Mouse (Mus musculus): ENCODE results near the gene Sh3gl1. TPM values are rescaled to one million over a fixed set of nuclear protein-coding genes. Genes with fewer than 3 reads are reported as not detected.

Gene Sh3gl1
- polyA plus RNA-seq, 1 experiment, result 248 TPM

- peaks cover 17% of the 10 kb centered on the region for H3K4me1 ChIP-seq (replicated peaks; ENCODE audit: control insufficient read depth, insufficient read depth, low read length)
- no peaks in the 10 kb centered on the region for H3K36me3 ChIP-seq (ENCODE audit: control insufficient read depth, insufficient read depth, low read length)
- no peak overlapping the region for H3K4me3 ChIP-seq (ENCODE audit: control insufficient read depth, insufficient read depth, low read length)
- H3K27me3 ChIP-seq (ENCODE audit: control insufficient read depth, insufficient read depth, low read length), result no peaks in the 10 kb centered on the region
- DNase-seq, result no peak
- H3K27ac ChIP-seq (ENCODE audit: control insufficient read depth, insufficient read depth, low read length), result no peak overlapping the region
- WGBS, result 51% methylated on average over 2 of the region's 2 CpGs
- no peak for TF ChIP-seq CTCF (IDR thresholded peaks at IDR 0.05; ENCODE audit: borderline replicate concordance, control insufficient read depth, extremely low read depth, insufficient read depth, low read length, poor library complexity)
- TF ChIP-seq POLR2A (IDR thresholded peaks at IDR 0.05; ENCODE audit: control insufficient read depth, extremely low read depth, insufficient read depth, low read length, poor library complexity), result no peak
Observed at GRCm38 (mm10) chr17:56009962-56010240, 26.5 kb downstream of the Sh3gl1 start.

- Histone ChIP-seq H3K4me3 (ENCODE audit: control insufficient read depth, insufficient read depth, low read length) (peak overlapping the region; percentile 87), H3K4me1 (replicated peaks; ENCODE audit: control insufficient read depth, insufficient read depth, low read length) (peaks cover 17% of the 10 kb centered on the region), H3K36me3 (ENCODE audit: control insufficient read depth, insufficient read depth, low read length) (no peaks in the 10 kb centered on the region), H3K27ac (ENCODE audit: control insufficient read depth, insufficient read depth, low read length) (peak overlapping the region; percentile 47), H3K27me3 (ENCODE audit: control insufficient read depth, insufficient read depth, low read length) (no peaks in the 10 kb centered on the region)
- peak; percentile 93 for DNase-seq
- TF ChIP-seq POLR2A (IDR thresholded peaks at IDR 0.05; ENCODE audit: control insufficient read depth, extremely low read depth, insufficient read depth, low read length, poor library complexity) (peak; percentile 84), CTCF (IDR thresholded peaks at IDR 0.05; ENCODE audit: borderline replicate concordance, control insufficient read depth, extremely low read depth, insufficient read depth, low read length, poor library complexity) (peak; percentile 76; the same call in 1 of the 2 replicates)
- WGBS, result under 1% methylated on average over 62 of the region's 62 CpGs
Observed at GRCm38 (mm10) chr17:56009088-56009961, 27.1 kb downstream of the Sh3gl1 start.

- 1% methylated on average over 21 of the region's 21 CpGs for WGBS
- DNase-seq, result peak; percentile 91
Observed at GRCm38 (mm10) chr17:56008356-56009087, 27.9 kb downstream of the Sh3gl1 start.

GRCm38 (mm10) chr17:56007444-56008355 lies 28.7 kb downstream of the Sh3gl1 start:
- WGBS, result 49% methylated on average over 14 of the region's 14 CpGs
- H3K4me3 ChIP-seq (ENCODE audit: control insufficient read depth, insufficient read depth, low read length), result no peak overlapping the region
- TF ChIP-seq POLR2A (IDR thresholded peaks at IDR 0.05; ENCODE audit: control insufficient read depth, extremely low read depth, insufficient read depth, low read length, poor library complexity), result no peak
- no peak for TF ChIP-seq CTCF (IDR thresholded peaks at IDR 0.05; ENCODE audit: borderline replicate concordance, control insufficient read depth, extremely low read depth, insufficient read depth, low read length, poor library complexity)

More at GRCm38 (mm10) chr17:56008356-56009087, 27.9 kb downstream of the Sh3gl1 start:
- H3K27me3 ChIP-seq (ENCODE audit: control insufficient read depth, insufficient read depth, low read length), result no peaks in the 10 kb centered on the region
- TF ChIP-seq POLR2A (IDR thresholded peaks at IDR 0.05; ENCODE audit: control insufficient read depth, extremely low read depth, insufficient read depth, low read length, poor library complexity) (peak; percentile 41; the same call in 1 of the 2 replicates), CTCF (IDR thresholded peaks at IDR 0.05; ENCODE audit: borderline replicate concordance, control insufficient read depth, extremely low read depth, insufficient read depth, low read length, poor library complexity) (no peak)
- peak overlapping the region; percentile 47 for H3K27ac ChIP-seq (ENCODE audit: control insufficient read depth, insufficient read depth, low read length)
- H3K36me3 ChIP-seq (ENCODE audit: control insufficient read depth, insufficient read depth, low read length), result no peaks in the 10 kb centered on the region
- peaks cover 17% of the 10 kb centered on the region for H3K4me1 ChIP-seq (replicated peaks; ENCODE audit: control insufficient read depth, insufficient read depth, low read length)
- peak overlapping the region; percentile 87 for H3K4me3 ChIP-seq (ENCODE audit: control insufficient read depth, insufficient read depth, low read length)

GRCm38 (mm10) chr17:56006956-56007355 lies 29.5 kb downstream of the Sh3gl1 start:
- Histone ChIP-seq H3K27ac (ENCODE audit: control insufficient read depth, insufficient read depth, low read length) (no peak overlapping the region), H3K36me3 (ENCODE audit: control insufficient read depth, insufficient read depth, low read length) (no peaks in the 10 kb centered on the region), H3K4me3 (ENCODE audit: control insufficient read depth, insufficient read depth, low read length) (no peak overlapping the region), H3K4me1 (replicated peaks; ENCODE audit: control insufficient read depth, insufficient read depth, low read length) (peaks cover 17% of the 10 kb centered on the region), H3K27me3 (ENCODE audit: control insufficient read depth, insufficient read depth, low read length) (no peaks in the 10 kb centered on the region)
- DNase-seq, result no peak
- 87% methylated on average over 10 of the region's 10 CpGs for WGBS
- TF ChIP-seq CTCF (IDR thresholded peaks at IDR 0.05; ENCODE audit: borderline replicate concordance, control insufficient read depth, extremely low read depth, insufficient read depth, low read length, poor library complexity) (no peak), POLR2A (IDR thresholded peaks at IDR 0.05; ENCODE audit: control insufficient read depth, extremely low read depth, insufficient read depth, low read length, poor library complexity) (no peak)

More at GRCm38 (mm10) chr17:56007444-56008355, 28.7 kb downstream of the Sh3gl1 start:
- peaks cover 17% of the 10 kb centered on the region for H3K4me1 ChIP-seq (replicated peaks; ENCODE audit: control insufficient read depth, insufficient read depth, low read length)
- no peaks in the 10 kb centered on the region for H3K36me3 ChIP-seq (ENCODE audit: control insufficient read depth, insufficient read depth, low read length)
- no peak for DNase-seq
- H3K27me3 ChIP-seq (ENCODE audit: control insufficient read depth, insufficient read depth, low read length), result no peaks in the 10 kb centered on the region
- H3K27ac ChIP-seq (ENCODE audit: control insufficient read depth, insufficient read depth, low read length), result no peak overlapping the region

All from thymus, adult 2 months (tissue).